Mouse (Mus musculus) megakaryocyte progenitor cell, adult 5-6 weeks (primary cell): ENCODE measurements around the gene Prdm16. TPM values are rescaled to one million over a fixed set of nuclear protein-coding genes. Genes with fewer than 3 reads are reported as not detected.

ENCODE experiments used
- ATAC-seq: replicated peaks from 2 replicates; pipeline ENCODE4 v1.8.0; 2016; ENCODE audit warnings: mild to moderate bottlenecking, moderate TSS enrichment, inconsistent platforms; ENCODE audit not compliant: poor library complexity
- total RNA-seq, 2 experiments: library from RNA; stranded (forward) in 1 of 2; stranded (reverse) in 1 of 2; fragments of 157-497, 149-512 nt in 1 of 2; fragments of 200-1000 nt in 1 of 2; gene quantifications; 2 replicates each; pipeline versions ENCODE4 v1.2.3 to v1.2.4; 2015 to 2017

Gene Prdm16
- total RNA-seq, 2 experiments from 2014 or later: 0.79 to 6.2 TPM

- no peak for ATAC-seq
Measured at GRCm38 (mm10) chr4:154523898-154524297, 112.8 kb downstream of the Prdm16 start.

- ATAC-seq: no peak
Measured at GRCm38 (mm10) chr4:154521881-154522676, 114.6 kb downstream of the Prdm16 start.

GRCm38 (mm10) chr4:154519470-154520037, 117.1 kb downstream of the Prdm16 start:
- ATAC-seq: peak; percentile 54

GRCm38 (mm10) chr4:154517991-154518390, 118.7 kb downstream of the Prdm16 start:
- ATAC-seq: no peak

- no peak for ATAC-seq
Measured at GRCm38 (mm10) chr4:154516470-154516869, 120.2 kb downstream of the Prdm16 start.

- no peak for ATAC-seq
Measured at GRCm38 (mm10) chr4:154513664-154514063, 123.0 kb downstream of the Prdm16 start.

GRCm38 (mm10) chr4:154512518-154513090, 124.1 kb downstream of the Prdm16 start:
- no peak for ATAC-seq

DNA sequence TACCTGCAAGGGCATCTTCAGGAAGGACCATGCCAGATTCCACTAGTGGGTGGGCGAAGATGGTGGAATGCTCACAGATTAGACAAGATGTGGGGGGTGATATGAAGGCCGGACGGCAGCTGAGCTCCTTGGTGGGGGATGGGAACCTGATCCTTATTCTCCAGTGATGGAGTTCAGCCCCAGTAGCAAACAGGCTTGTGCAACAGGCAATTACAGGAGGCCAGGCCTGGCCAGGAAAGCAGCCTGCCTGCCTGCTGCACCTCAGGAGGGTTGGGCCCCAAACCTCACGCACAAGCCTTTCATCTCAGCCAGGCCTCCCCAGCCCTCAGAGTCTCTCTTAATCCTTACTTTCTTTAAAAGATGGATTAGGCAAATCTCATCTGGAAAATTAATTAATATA, 124.9 kb downstream of the Prdm16 start:
- ATAC-seq: no peak

- ATAC-seq: no peak
Measured at GRCm38 (mm10) chr4:154506774-154507435, 129.8 kb downstream of the Prdm16 start.

- no peak for ATAC-seq
Measured at GRCm38 (mm10) chr4:154505313-154505712, 131.4 kb downstream of the Prdm16 start.

DNA sequence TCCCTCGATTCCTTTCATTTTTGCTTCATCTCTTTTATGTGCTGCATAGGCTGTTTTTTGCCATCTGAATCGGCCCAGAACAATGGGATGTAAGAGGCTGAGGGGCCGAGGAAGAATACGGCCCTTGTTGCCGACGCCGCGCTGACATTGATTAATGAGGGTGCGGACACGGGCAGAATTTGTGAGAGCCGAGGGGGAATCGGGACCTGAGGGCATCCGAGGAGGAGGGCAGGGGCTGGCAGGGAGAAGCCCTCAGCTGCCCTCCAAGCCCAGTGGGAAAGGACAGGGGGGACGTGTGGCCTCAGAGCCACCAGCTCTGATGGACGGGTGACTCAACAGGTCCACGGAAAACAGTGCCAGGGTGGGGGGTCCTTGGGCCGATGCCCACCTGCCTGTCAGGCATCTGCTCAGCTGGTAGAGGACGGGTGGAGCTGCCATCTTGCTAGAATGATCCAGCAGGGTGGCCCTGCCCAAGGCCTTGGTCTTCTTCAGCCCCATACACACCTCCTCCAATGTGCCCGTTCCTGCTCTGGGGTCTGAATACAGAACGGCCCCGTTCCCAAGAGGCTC, 133.3 kb downstream of the Prdm16 start:
- ATAC-seq: no peak

DNA sequence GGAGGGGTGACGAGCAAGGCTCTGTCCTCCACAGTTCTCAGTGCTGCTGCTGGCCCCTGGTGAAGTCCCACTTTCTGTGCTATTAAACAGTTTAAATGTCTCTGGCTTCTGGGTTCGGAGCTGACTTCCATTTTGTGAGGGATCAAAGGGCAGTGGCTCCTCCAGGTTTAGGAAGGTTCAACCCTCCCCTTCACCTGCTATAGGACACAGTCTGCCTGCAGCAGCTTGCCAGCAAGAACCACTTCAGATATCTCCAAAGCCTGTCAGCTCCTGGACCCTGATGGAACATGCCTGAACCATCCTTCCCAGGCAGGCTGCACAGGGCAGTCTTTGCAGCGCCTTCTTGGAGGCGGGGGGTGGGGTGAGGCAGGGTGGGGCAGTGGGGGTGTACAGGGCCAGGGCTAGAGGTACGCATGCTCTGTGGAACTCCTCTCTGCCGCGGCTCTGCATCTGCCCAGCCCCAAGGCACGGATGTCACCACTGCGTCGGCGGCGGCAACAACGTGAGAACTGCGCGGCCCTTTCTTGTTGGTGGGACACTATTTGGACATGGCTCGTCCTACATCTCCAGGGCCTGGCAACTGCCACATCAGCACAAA, 134.2 kb downstream of the Prdm16 start:
- ATAC-seq: no peak

GRCm38 (mm10) chr4:154500695-154501094, 136.0 kb downstream of the Prdm16 start:
- no peak for ATAC-seq

GRCm38 (mm10) chr4:154499701-154500523, 136.8 kb downstream of the Prdm16 start:
- peak; percentile 7; the same call in 1 of the 2 replicates for ATAC-seq

- no peak; the same call in 1 of the 2 replicates for ATAC-seq
Measured at GRCm38 (mm10) chr4:154497423-154498175, 139.1 kb downstream of the Prdm16 start.

GRCm38 (mm10) chr4:154496991-154497390, 139.7 kb downstream of the Prdm16 start:
- peak; percentile 69 for ATAC-seq

DNA sequence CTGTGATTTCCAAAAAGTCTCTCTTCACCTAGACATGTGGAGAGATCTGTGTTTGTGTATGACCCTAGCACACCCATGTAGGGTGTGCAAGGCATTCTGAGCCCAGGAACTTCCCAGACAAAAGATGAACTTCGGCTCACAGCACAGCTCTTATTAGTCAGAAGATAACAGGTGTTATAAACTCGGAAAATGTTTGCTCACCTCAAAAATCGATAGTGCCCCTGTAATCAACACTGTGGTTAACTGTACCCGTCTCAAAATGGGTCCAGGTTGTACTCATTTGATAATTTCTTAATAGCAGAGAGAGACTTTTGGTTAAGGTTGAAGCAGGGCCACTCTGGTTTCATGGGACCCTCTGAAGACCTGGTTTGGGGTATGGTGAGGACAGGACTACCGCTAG, 140.2 kb downstream of the Prdm16 start:
- no peak for ATAC-seq

GRCm38 (mm10) chr4:154493996-154494395, 142.7 kb downstream of the Prdm16 start:
- peak; percentile 48 for ATAC-seq

- ATAC-seq: no peak
Measured at GRCm38 (mm10) chr4:154492714-154493121, 144.0 kb downstream of the Prdm16 start.
